Mouse (Mus musculus): ENCODE data around the gene Eno2. TPM values are rescaled to one million over a fixed set of nuclear protein-coding genes. Genes with fewer than 3 reads are reported as not detected.

The Eno2 gene
- total RNA-seq, 2 experiments from 2014 or later: 2.2 to 2.9 TPM

DNA sequence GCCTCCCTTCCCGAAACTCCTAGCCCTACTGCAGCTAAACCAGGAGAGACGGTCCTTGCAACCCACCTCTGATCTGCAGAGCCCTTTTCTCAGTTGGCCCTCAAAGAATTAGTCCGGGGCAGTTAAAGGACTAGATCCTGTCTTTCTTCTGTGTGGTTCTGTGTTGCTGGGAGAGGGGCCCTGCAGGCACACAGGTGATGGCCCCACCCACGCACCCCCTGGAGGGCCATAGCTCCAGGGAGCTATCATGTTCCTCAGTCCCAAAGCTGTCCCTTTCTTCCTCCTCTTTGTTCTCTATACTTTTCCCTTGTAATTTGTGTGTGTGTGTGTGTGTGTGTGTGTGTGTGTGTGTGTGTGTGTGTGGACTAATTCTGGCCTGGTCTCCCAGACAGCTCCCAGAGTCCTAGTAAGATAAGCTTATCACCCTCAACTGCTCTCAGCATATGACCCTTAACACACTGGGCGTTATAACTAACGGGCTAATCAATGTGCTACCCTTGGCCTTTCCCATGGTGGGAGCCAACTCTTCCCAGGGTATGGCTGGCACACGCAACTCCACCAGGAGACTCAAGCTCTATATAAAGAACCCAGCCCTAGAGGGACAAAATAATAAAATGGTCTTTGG lies 50.0 kb downstream of the Eno2 start:
- DNase-seq: no peak

DNA sequence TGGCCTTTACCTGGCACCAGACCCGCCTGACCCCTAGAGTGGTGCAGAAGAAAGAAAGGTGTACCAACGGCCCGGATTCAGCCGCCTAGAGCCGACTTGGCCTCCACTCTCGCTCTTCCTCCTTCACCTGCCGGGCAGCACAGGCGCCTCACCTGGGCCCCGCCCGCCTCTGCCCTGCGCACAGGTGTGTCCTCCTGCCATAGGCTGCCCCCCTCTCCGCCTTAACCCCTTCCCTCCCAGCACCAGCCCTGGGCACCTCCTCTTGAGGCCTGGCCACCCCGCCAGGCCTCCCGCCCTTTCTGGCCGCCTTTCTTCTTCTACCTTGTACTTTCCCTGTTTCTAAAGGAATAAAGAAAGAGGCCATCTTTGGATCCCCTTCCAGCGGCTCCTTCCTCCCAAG lies 50.8 kb downstream of the Eno2 start:
- no peak for DNase-seq
- intact Hi-C loops (cut with DNase I): loop anchor here (10.0 kb wide), 1 partner anchor 286 kb away; the partner anchor contains the start of gene Zfp384

More for the DNA sequence above, 50.0 kb downstream of the Eno2 start:
- intact Hi-C loops (cut with DNase I): loop anchor here (10.0 kb wide), 1 partner anchor 285 kb away; the partner anchor contains the start of gene Zfp384

GRCm38 (mm10) chr6:124717968-124718367 lies 51.5 kb downstream of the Eno2 start:
- intact Hi-C loops (cut with DNase I): loop anchor here (10.0 kb wide), 1 partner anchor 287 kb away; the partner anchor contains the start of gene Zfp384
- DNase-seq: no peak

- DNase-seq: peak in 1 of 2 experiments; percentile 42
- intact Hi-C loops (cut with DNase I): loop anchor here (1.0 to 10.0 kb wide), 2 partner anchors 23 to 288 kb away; partner anchors contain the start of gene Zfp384
Observed at GRCm38 (mm10) chr6:124716864-124717490, 52.5 kb downstream of the Eno2 start.

DNA sequence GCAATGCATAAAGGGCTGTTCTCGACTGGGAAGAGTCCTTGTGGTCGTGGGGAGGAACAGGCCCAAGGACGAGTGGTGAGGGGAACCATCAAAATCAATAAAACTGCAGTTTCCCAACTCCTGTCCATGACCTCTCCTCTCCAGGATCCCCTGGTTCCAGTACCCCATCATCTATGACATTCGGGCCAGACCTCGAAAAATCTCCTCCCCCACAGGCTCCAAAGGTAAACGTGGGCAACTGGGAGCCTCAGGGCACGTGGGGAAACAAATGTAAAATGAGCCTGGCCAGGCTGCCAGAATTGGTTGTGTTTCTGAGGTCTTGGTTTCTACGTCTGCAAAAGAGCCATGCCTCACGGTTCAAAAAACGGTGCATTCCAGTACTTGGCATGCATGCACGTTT lies 56.6 kb downstream of the Eno2 start:
- no peak for DNase-seq
- intact Hi-C loops (cut with DNase I): loop anchor here (1.0 to 10.0 kb wide), 5 partner anchors 27 to 329 kb away; partner anchors contain the start of genes Lpcat3 and Zfp384

- peak; percentile 99 for DNase-seq
- intact Hi-C loops (cut with DNase I): loop anchor here (1.0 to 10.0 kb wide), 5 partner anchors 28 to 330 kb away; partner anchors contain the start of genes Lpcat3 and Zfp384
Observed at GRCm38 (mm10) chr6:124711824-124712782, 57.4 kb downstream of the Eno2 start, which contains the start of the genes Emg1 and Phb2. Gene Emg1 (minus strand): TSS chr6:124712178. Gene Phb2 (plus strand): TSS chr6:124712336.

Small RNA genes lying within 50 kb of the gene (microRNA-seq; reads per million reads assigned to microRNA genes)
- gene Mir141 (ENCODE audit: borderline number of aligned reads in 2 of 2) (15.2 to 16.8 reads per million in 2 experiments), gene Mir200c (ENCODE audit: borderline number of aligned reads in 2 of 2) (336 to 416 reads per million in 2 experiments)

Other genes with a start within 250 kb of the Eno2 start
- gene C1s1, start 227.3 kb downstream of the Eno2 start, total RNA-seq (2021): 10 to 100 TPM; 21.3 to 23.1 TPM
- gene C1rb, start 199.4 kb downstream of the Eno2 start, total RNA-seq (2021): 1 to 10 TPM; 1.4 TPM
- under 1 TPM; 0.53 to 0.57 TPM for gene C1s2, start 133.6 kb downstream of the Eno2 start, total RNA-seq (2021)
- 10 to 100 TPM; 51.6 TPM for gene Lpcat3, start 106.6 kb downstream of the Eno2 start, total RNA-seq (2021)
- gene Emg1, start 57.5 kb downstream of the Eno2 start, total RNA-seq (2021): 10 to 100 TPM; 64.4 to 73.8 TPM
- gene Phb2, start 57.3 kb downstream of the Eno2 start, total RNA-seq (2021): 100 to 1,000 TPM; 311 to 336 TPM
- 1 to 10 TPM; 2.9 to 4.2 TPM for gene Ptpn6, start 31.0 kb downstream of the Eno2 start, total RNA-seq (2021)
- 100 to 1,000 TPM; 285 to 321 TPM for gene Grcc10, start 28.3 kb downstream of the Eno2 start, total RNA-seq (2021)
- under 1 TPM in 1 of 2 experiments, not detected in 1; 0.41 TPM for gene Gm45234, start 13.7 kb downstream of the Eno2 start, total RNA-seq (2021)
- 10 to 100 TPM; 41.0 to 46.4 TPM for gene Atn1, start 13.1 kb downstream of the Eno2 start, total RNA-seq (2021)
- not detected for gene Lrrc23, start 10.1 kb upstream of the Eno2 start, total RNA-seq (2021)
- 1 to 10 TPM; 3.6 to 4.9 TPM for gene Spsb2, start 39.0 kb upstream of the Eno2 start, total RNA-seq (2021)
- 100 to 1,000 TPM; 830 to 887 TPM for gene Tpi1, start 44.6 kb upstream of the Eno2 start, total RNA-seq (2021)
- gene Usp5, start 59.8 kb upstream of the Eno2 start, total RNA-seq (2021): 10 to 100 TPM; 74.0 to 85.5 TPM
- gene Cdca3, start 59.9 kb upstream of the Eno2 start, total RNA-seq (2021): under 1 TPM; 0.49 to 0.83 TPM
- 1 to 10 TPM; 5.1 to 5.9 TPM for gene Gnb3, start 70.6 kb upstream of the Eno2 start, total RNA-seq (2021)
- gene P3h3, start 88.1 kb upstream of the Eno2 start, total RNA-seq (2021): 10 to 100 TPM; 10.7 to 11.6 TPM
- gene Gpr162, start 94.3 kb upstream of the Eno2 start, total RNA-seq (2021): under 1 TPM; 0.72 to 0.98 TPM
- gene Cd4, start 118.5 kb upstream of the Eno2 start, total RNA-seq (2021): under 1 TPM; 0.72 to 0.76 TPM
- under 1 TPM; 0.19 to 0.43 TPM for gene Lag3, start 142.0 kb upstream of the Eno2 start, total RNA-seq (2021)
- 100 to 1,000 TPM; 192 to 194 TPM for gene Ptms, start 150.4 kb upstream of the Eno2 start, total RNA-seq (2021)
- 100 to 1,000 TPM; 195 to 197 TPM for gene Mlf2, start 161.7 kb upstream of the Eno2 start, total RNA-seq (2021)
- 10 to 100 TPM; 93.6 to 98.8 TPM for gene Cops7a, start 195.9 kb upstream of the Eno2 start, total RNA-seq (2021)
- 1 to 10 TPM in 1 of 2 experiments, under 1 TPM in 1; 0.81 to 1.0 TPM for gene Pianp, start 227.0 kb upstream of the Eno2 start, total RNA-seq (2021)
- gene Zfp384, start 239.5 kb upstream of the Eno2 start, total RNA-seq (2021): 10 to 100 TPM; 19.6 to 21.6 TPM

All from heart, postnatal 36 days (tissue).